Mouse (Mus musculus) stomach, embryonic 15.5 days (tissue): ENCODE data around the gene St3gal2. TPM values are rescaled to one million over a fixed set of nuclear protein-coding genes. Genes with fewer than 3 reads are reported as not detected.
"Not testable (repeated sequence)": the region's sequence is repeated elsewhere in the genome, so short reads cannot be mapped to it uniquely, and the experiment has no call there.

Experiments
- ATAC-seq: fragments of 200-750 bp; cut with Nextera tagmentation; 2 replicates; pipeline ENCODE4 v1.8.0; 2017; ENCODE audit warnings: low read depth, moderate number of reproducible peaks, moderate TSS enrichment; ENCODE audit not compliant: insufficient read depth, low FRiP score
- H3K27ac ChIP-seq: fragments of 300-500 bp; sonication (generic); 2 replicates; pipeline ENCODE4 v1.5.1; 2015; ENCODE audit warnings: mild to moderate bottlenecking, inconsistent platforms
- H3K27me3 ChIP-seq: fragments of 300-500 bp; sonication (generic); replicated peaks from 2 replicates; pipeline ENCODE4 v1.6.1; 2015; ENCODE audit warnings: inconsistent platforms
- H3K36me3 ChIP-seq: fragments of 300-500 bp; sonication (generic); 2 replicates; pipeline ENCODE4 v1.6.1; 2015; ENCODE audit warnings: inconsistent platforms
- H3K4me1 ChIP-seq: fragments of 300-500 bp; sonication (generic); 2 replicates; pipeline ENCODE4 v1.6.1; 2015; ENCODE audit warnings: inconsistent platforms
- H3K4me2 ChIP-seq: fragments of 300-500 bp; sonication (generic); 2 replicates; pipeline ENCODE4 v1.6.1; 2015; ENCODE audit warnings: mild to moderate bottlenecking, inconsistent platforms
- H3K4me3 ChIP-seq: fragments of 300-500 bp; sonication (generic); replicated peaks from 2 replicates; pipeline ENCODE4 v1.5.1; 2015; ENCODE audit warnings: inconsistent platforms
- H3K9ac ChIP-seq: fragments of 300-500 bp; sonication (generic); 2 replicates; pipeline ENCODE4 v1.6.1; 2015; ENCODE audit warnings: inconsistent platforms
- H3K9me3 ChIP-seq: fragments of 300-500 bp; sonication (generic); 2 replicates; pipeline ENCODE4 v1.6.1; 2016; ENCODE audit warnings: inconsistent platforms
- WGBS: fragments of 180-500 bp; shearing (Covaris S2); methylation state at CpG from one replicate; pipeline ENCODE4 v1.1.7; 2015; 5-methylcytosine and 5-hydroxymethylcytosine counted together
- polyA plus RNA-seq: library from polyadenylated mRNA; unstranded; fragments of >200 nt; fragmentation: Nextera tagmentation; extraction: Ambion mirVana; gene quantifications from 2 replicates; pipeline ENCODE4 v1.2.1, GENCODE M21; 2015

St3gal2 gene
- polyA plus RNA-seq, 1 experiment from 2014 or later: 17.6 TPM

- no peak overlapping the region for H3K27ac ChIP-seq
- H3K4me1 ChIP-seq: peaks cover 23% of the 10 kb centered on the region
- H3K27me3 ChIP-seq: no peaks in the 10 kb centered on the region
- no peaks in the 10 kb centered on the region for H3K9me3 ChIP-seq
- H3K36me3 ChIP-seq: no peaks in the 10 kb centered on the region
- H3K9ac ChIP-seq: no peak overlapping the region
- H3K4me3 ChIP-seq: no peak overlapping the region
- 79% methylated on average over 11 of the region's 11 CpGs for WGBS
- no peak overlapping the region for H3K4me2 ChIP-seq
- ATAC-seq: no peak
These were observed 1.7 kb upstream of the St3gal2 start for GRCm38 (mm10) chr8:110918027-110918426.

GRCm38 (mm10) chr8:110918460-110918859 is 1.3 kb upstream of the St3gal2 start:
- WGBS: 44% methylated on average over 8 of the region's 8 CpGs
- H3K4me1 ChIP-seq: peaks cover 23% of the 10 kb centered on the region
- H3K36me3 ChIP-seq: no peaks in the 10 kb centered on the region
- no peak overlapping the region for H3K4me2 ChIP-seq
- no peak overlapping the region for H3K9ac ChIP-seq
- no peak for ATAC-seq
- H3K27me3 ChIP-seq: no peaks in the 10 kb centered on the region
- no peak overlapping the region for H3K4me3 ChIP-seq
- H3K27ac ChIP-seq: no peak overlapping the region
- no peaks in the 10 kb centered on the region for H3K9me3 ChIP-seq

GRCm38 (mm10) chr8:110920032-110920772 is 480 bp downstream of the St3gal2 start:
- H3K9ac ChIP-seq: peak overlapping the region; percentile 78
- H3K9me3 ChIP-seq: no peaks in the 10 kb centered on the region
- no peaks in the 10 kb centered on the region; the same call in 1 of the 2 replicates for H3K36me3 ChIP-seq
- H3K27ac ChIP-seq: peak overlapping the region; percentile 74
- peaks cover 23% of the 10 kb centered on the region for H3K4me1 ChIP-seq
- WGBS: 3% methylated on average over 33 of the region's 37 CpGs
- H3K4me3 ChIP-seq: peak overlapping the region; percentile 86
- ATAC-seq: no peak
- H3K4me2 ChIP-seq: peak overlapping the region; percentile 84
- no peaks in the 10 kb centered on the region for H3K27me3 ChIP-seq

GRCm38 (mm10) chr8:110920773-110921277 is 1.1 kb downstream of the St3gal2 start:
- WGBS: 22% methylated on average over 3 of the region's 3 CpGs
- H3K4me2 ChIP-seq: peak overlapping the region; percentile 84
- H3K27ac ChIP-seq: peak overlapping the region; percentile 74
- H3K36me3 ChIP-seq: no peaks in the 10 kb centered on the region; the same call in 1 of the 2 replicates
- peak overlapping the region; percentile 86 for H3K4me3 ChIP-seq
- no peaks in the 10 kb centered on the region for H3K27me3 ChIP-seq
- peaks cover 23% of the 10 kb centered on the region for H3K4me1 ChIP-seq
- ATAC-seq: no peak
- peak overlapping the region; percentile 78 for H3K9ac ChIP-seq
- H3K9me3 ChIP-seq: no peaks in the 10 kb centered on the region

GRCm38 (mm10) chr8:110921492-110922230 is 1.9 kb downstream of the St3gal2 start:
- no peaks in the 10 kb centered on the region for H3K27me3 ChIP-seq
- no peaks in the 10 kb centered on the region; the same call in 1 of the 2 replicates for H3K36me3 ChIP-seq
- H3K27ac ChIP-seq: peak overlapping the region; percentile 74
- H3K4me3 ChIP-seq: peak overlapping the region; percentile 86
- ATAC-seq: peak; percentile 37; the same call in 1 of the 2 replicates
- WGBS: 27% methylated on average over 7 of the region's 7 CpGs
- no peak overlapping the region for H3K9ac ChIP-seq
- peak overlapping the region; percentile 84 for H3K4me2 ChIP-seq
- H3K9me3 ChIP-seq: no peaks in the 10 kb centered on the region
- peaks cover 27% of the 10 kb centered on the region for H3K4me1 ChIP-seq

- no peak for ATAC-seq
- no peak overlapping the region for H3K9ac ChIP-seq
These were observed 6.0 kb downstream of the St3gal2 start for GRCm38 (mm10) chr8:110925691-110926140.

GRCm38 (mm10) chr8:110926690-110927089 is 7.0 kb downstream of the St3gal2 start:
- H3K4me1 ChIP-seq: peaks cover 21% of the 10 kb centered on the region
- 36% methylated on average over 5 of the region's 5 CpGs for WGBS
- H3K9ac ChIP-seq: no peak overlapping the region
- no peaks in the 10 kb centered on the region; the same call in 1 of the 2 replicates for H3K36me3 ChIP-seq
- H3K4me2 ChIP-seq: no peak overlapping the region
- H3K4me3 ChIP-seq: no peak overlapping the region
- ATAC-seq: no peak
- H3K9me3 ChIP-seq: no peaks in the 10 kb centered on the region
- H3K27me3 ChIP-seq: no peaks in the 10 kb centered on the region
- H3K27ac ChIP-seq: no peak overlapping the region

More at GRCm38 (mm10) chr8:110925691-110926140, 6.0 kb downstream of the St3gal2 start:
- no peak overlapping the region for H3K4me2 ChIP-seq
- WGBS: 72% methylated on average over 8 of the region's 8 CpGs
- no peaks in the 10 kb centered on the region for H3K27me3 ChIP-seq
- H3K36me3 ChIP-seq: no peaks in the 10 kb centered on the region; the same call in 1 of the 2 replicates
- H3K4me3 ChIP-seq: no peak overlapping the region
- no peaks in the 10 kb centered on the region for H3K9me3 ChIP-seq
- no peak overlapping the region for H3K27ac ChIP-seq
- H3K4me1 ChIP-seq: peaks cover 24% of the 10 kb centered on the region

- Histone ChIP-seq H3K4me2 (no peak overlapping the region), H3K9ac (no peak overlapping the region), H3K9me3 (no peaks in the 10 kb centered on the region), H3K27me3 (no peaks in the 10 kb centered on the region), H3K36me3 (no peaks in the 10 kb centered on the region; the same call in 1 of the 2 replicates), H3K27ac (no peak overlapping the region), H3K4me1 (peaks cover 17% of the 10 kb centered on the region), H3K4me3 (no peak overlapping the region)
- 72% methylated on average over 7 of the region's 7 CpGs for WGBS
- ATAC-seq: no peak
These were observed 8.7 kb downstream of the St3gal2 start for GRCm38 (mm10) chr8:110928435-110928834.

- WGBS: 69% methylated on average over 5 of the region's 5 CpGs
- peaks cover 17% of the 10 kb centered on the region for H3K4me1 ChIP-seq
These were observed 9.3 kb downstream of the St3gal2 start for GRCm38 (mm10) chr8:110929066-110929465.

GRCm38 (mm10) chr8:110929672-110930071 is 9.9 kb downstream of the St3gal2 start:
- H3K9ac ChIP-seq, H3K4me2 ChIP-seq, ATAC-seq, H3K27me3 ChIP-seq, H3K27ac ChIP-seq, H3K4me3 ChIP-seq, H3K9me3 ChIP-seq, H3K36me3 ChIP-seq: not testable (repeated sequence)
- 91% methylated on average over 6 of the region's 8 CpGs for WGBS
- peaks cover 17% of the 10 kb centered on the region for H3K4me1 ChIP-seq

More at GRCm38 (mm10) chr8:110929066-110929465, 9.3 kb downstream of the St3gal2 start:
- no peak overlapping the region for H3K4me2 ChIP-seq
- no peaks in the 10 kb centered on the region; the same call in 1 of the 2 replicates for H3K36me3 ChIP-seq
- no peaks in the 10 kb centered on the region for H3K9me3 ChIP-seq
- H3K9ac ChIP-seq: no peak overlapping the region
- H3K27me3 ChIP-seq: no peaks in the 10 kb centered on the region
- H3K27ac ChIP-seq: no peak overlapping the region
- H3K4me3 ChIP-seq: no peak overlapping the region
- ATAC-seq: peak; percentile 61; the same call in 1 of the 2 replicates

GRCm38 (mm10) chr8:110931176-110931939 is 11.6 kb downstream of the St3gal2 start:
- WGBS: 53% methylated on average over 12 of the region's 12 CpGs
- Histone ChIP-seq H3K27me3 (no peaks in the 10 kb centered on the region), H3K27ac (no peak overlapping the region), H3K4me2 (no peak overlapping the region), H3K9me3 (no peaks in the 10 kb centered on the region), H3K4me1 (peaks cover 14% of the 10 kb centered on the region), H3K36me3 (no peaks in the 10 kb centered on the region), H3K9ac (no peak overlapping the region), H3K4me3 (no peak overlapping the region)
- ATAC-seq: no peak
